Mouse (Mus musculus): ENCODE measurements at regions not wholly inside any gene's neighbourhood (a gene's known extent, or its start where the extent isn't known, plus 50 kb on each side); places are given as distances from the start of the nearest gene placed in this dataset.
A peak's percentile ranks its signal among the peaks of the same experiment; 100 is the strongest.

- peak; percentile 84 for TF ChIP-seq CTCF (IDR thresholded peaks at IDR 0.05; ENCODE audit: extremely low read depth, insufficient read depth, low read length)
- no peak for TF ChIP-seq POLR2A (IDR thresholded peaks at IDR 0.05; ENCODE audit: extremely low read depth, insufficient read depth, low read length)
Observed at GRCm38 (mm10) chr4:26247925-26248856, 98.5 kb downstream of the Manea start.

Data from cortical plate, adult 2 months (tissue).